Mouse (Mus musculus) cerebellum, adult 2 months (tissue): Measurements from ENCODE around the gene Tmem87a. TPM values are rescaled to one million over a fixed set of nuclear protein-coding genes. Genes with fewer than 3 reads are reported as not detected.

ENCODE experiments used
- DNase-seq, 2 experiments: peaks; one replicate each; pipeline ENCODE4 v3.0.0; 2021
- H3K27ac ChIP-seq: fragments of 200-500 bp; 2 replicates; pipeline ENCODE4 v1.5.1; 2012; ENCODE audit warnings: low read length, control low read depth, inconsistent platforms; ENCODE audit not compliant: insufficient read depth
- H3K27me3 ChIP-seq: fragments of 200-500 bp; 2 replicates; pipeline ENCODE4 v1.6.1; 2012; ENCODE audit warnings: inconsistent platforms, mild to moderate bottlenecking, low read length, moderate library complexity; ENCODE audit not compliant: control insufficient read depth, insufficient read depth
- H3K4me1 ChIP-seq: fragments of 200-500 bp; 2 replicates; pipeline ENCODE4 v1.6.1; 2011; ENCODE audit warnings: low read length; ENCODE audit not compliant: control insufficient read depth, insufficient read depth
- H3K4me3 ChIP-seq: fragments of 200-500 bp; replicated peaks from 2 replicates; pipeline ENCODE3; 2011; ENCODE audit warnings: mild to moderate bottlenecking, low read depth, low read length, control low read depth; ENCODE audit not compliant: insufficient read depth
- CTCF ChIP-seq: fragments of 200-500 bp; IDR thresholded peaks from 2 replicates; pipeline ENCODE4 v1.5.1; 2011; ENCODE audit warnings: low read depth, mild to moderate bottlenecking, control low read depth, low read length, moderate library complexity, borderline replicate concordance; ENCODE audit not compliant: insufficient read depth
- POLR2A ChIP-seq: fragments of 200-500 bp; IDR thresholded peaks from 2 replicates; pipeline ENCODE4 v1.6.1; 2011; ENCODE audit warnings: low read length, control low read depth, borderline replicate concordance; ENCODE audit not compliant: insufficient read depth
- WGBS: fragments of 180-500 bp; shearing (Covaris S2); methylation state at CpG from one replicate; pipeline ENCODE4 v1.1.7; 2018; 5-methylcytosine and 5-hydroxymethylcytosine counted together
- polyA plus RNA-seq: library from polyadenylated mRNA; depleted of rRNA; stranded (reverse); fragments of >200 nt; gene quantifications from 2 replicates; pipeline ENCODE4 v1.2.3, GENCODE M21; 2012

Tmem87a gene
- polyA plus RNA-seq, 1 experiment, result 24.4 TPM

DNA sequence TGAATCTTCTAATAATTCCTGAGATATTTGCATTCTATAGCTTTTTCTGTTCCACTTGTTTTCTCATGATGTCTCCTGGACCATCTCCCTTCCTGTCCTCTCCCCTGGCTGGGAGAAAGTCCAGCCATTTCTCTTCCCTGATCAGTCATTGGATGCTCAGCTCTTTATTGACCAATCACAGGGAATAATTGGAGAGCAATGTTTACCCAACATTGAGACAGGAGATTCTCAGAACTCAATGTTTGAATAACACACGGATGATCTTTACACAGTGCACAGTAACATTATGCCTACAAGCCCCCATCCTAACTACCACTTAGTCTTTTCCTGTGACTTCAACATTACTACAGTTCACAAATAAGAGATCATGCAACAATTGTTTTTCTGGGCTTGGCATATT lies 43.5 kb downstream of the Tmem87a start:
- Histone ChIP-seq H3K4me1 (no peaks in the 10 kb centered on the region), H3K27me3 (no peaks in the 10 kb centered on the region), H3K4me3 (no peak overlapping the region), H3K27ac (no peak overlapping the region)
- DNase-seq, result no peak
- 87% methylated on average over 1 of the region's 1 CpGs for WGBS
- TF ChIP-seq POLR2A (no peak), CTCF (no peak)

DNA sequence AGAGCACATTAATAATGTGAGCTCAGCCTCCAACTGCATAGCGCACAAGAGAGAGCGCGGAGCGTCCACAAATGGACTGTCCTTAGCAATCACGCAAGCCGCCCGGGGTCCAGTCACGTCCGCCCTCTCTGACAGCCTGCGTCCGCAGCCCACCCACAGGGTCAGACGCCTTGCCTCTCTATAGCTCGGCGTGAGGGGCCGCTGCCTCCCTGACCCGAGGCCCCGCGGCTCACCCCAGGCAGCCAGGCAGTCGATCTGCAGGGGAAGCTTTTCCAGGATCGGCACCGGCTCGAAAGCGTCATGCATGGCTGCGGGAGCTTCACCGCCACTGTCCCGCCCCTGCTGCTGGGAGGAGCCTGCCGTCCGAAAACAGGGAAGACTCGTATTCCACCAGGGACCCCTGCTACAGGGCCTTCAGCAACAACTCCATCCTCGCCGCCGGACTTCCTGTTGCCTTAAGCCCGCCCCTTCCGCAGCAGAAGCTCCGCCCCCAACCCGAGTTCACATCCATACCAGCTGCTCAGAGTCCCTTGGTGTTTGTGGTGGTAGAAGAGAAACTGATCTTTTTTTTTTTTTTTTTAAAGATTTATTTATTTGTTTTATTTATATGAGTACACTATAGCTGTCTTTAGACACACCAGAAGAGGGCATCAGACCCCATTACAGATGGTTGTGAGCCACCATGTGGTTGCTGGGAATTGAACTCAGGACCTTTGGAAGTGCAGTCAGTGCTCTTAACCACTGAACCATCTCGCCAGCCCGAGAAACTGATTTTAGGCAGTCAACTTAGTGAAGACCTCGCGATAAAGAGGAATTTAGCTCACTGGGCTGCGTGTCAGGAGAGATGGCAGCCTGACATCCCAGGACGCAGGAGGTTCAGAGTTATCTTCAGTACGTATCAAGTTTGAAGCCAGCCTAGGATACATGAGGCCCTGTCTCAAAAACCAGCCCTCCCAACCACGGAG lies 50.9 kb downstream of the Tmem87a start, which contains the start of gene Vps39:
TSS of gene Vps39 (minus strand) at position 456 of the 965 bp plus-strand sequence.
- Histone ChIP-seq H3K4me1 (peaks cover 8% of the 10 kb centered on the region), H3K27ac (peak within 1 kb of the TSS; percentile 42), H3K27me3 (no peaks in the 10 kb centered on the region), H3K4me3 (peak within 1 kb of the TSS; percentile 100)
- 12% methylated on average over 44 of the region's 44 CpGs for WGBS
- TF ChIP-seq POLR2A (peak; percentile 85), CTCF (no peak)
- peak; percentile 85 to 86 for DNase-seq

DNA sequence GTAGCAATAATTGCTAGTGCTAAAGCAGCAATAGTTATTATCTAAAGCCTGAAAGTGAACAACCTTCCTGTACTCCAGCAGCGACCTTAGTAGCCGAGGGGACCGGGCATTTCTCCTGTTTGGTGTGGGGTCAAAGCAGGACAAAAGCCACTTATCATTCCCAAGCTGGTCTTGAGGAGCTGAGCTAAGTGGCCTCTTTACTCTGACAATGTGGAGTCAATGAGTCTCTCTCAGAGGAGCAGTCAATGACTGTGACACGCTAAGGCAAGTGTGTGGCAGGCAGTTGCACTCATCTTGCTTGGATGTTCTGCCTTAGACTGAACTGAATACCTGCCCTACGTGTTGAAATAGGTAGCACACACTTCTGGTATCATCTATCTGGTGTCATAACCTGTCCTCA lies 52.6 kb downstream of the Tmem87a start:
- WGBS, result 78% methylated on average over 5 of the region's 5 CpGs
- H3K27ac ChIP-seq, result no peak overlapping the region
- TF ChIP-seq CTCF, result no peak
- TF ChIP-seq POLR2A, result no peak
- peaks cover 8% of the 10 kb centered on the region for H3K4me1 ChIP-seq
- H3K4me3 ChIP-seq, result no peak overlapping the region
- no peaks in the 10 kb centered on the region for H3K27me3 ChIP-seq
- DNase-seq, result no peak

DNA sequence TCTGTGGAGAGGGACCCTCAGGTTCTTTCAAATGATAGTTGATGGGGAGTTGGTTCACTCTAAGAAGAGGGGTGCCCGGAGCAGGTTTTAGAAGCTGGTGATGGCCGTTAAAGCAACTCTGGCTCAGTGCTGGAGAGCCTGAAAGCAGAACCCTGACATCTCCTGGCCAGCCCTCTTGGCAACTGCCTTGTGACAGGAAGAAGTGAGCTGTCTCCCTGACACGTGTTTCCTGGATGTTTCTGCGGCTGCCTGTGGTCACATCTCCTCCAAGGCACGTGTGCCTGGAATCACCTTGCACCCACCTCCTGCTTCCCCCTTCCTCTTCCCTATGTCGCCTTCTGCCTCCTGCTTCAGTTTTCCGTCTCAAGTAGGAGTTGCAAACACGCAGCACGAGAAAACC lies 55.8 kb downstream of the Tmem87a start:
- Histone ChIP-seq H3K4me1 (peaks cover 8% of the 10 kb centered on the region), H3K27ac (no peak overlapping the region), H3K27me3 (no peaks in the 10 kb centered on the region), H3K4me3 (no peak overlapping the region)
- 71% methylated on average over 9 of the region's 9 CpGs for WGBS
- TF ChIP-seq CTCF (no peak), POLR2A (no peak)
- DNase-seq, result no peak

DNA sequence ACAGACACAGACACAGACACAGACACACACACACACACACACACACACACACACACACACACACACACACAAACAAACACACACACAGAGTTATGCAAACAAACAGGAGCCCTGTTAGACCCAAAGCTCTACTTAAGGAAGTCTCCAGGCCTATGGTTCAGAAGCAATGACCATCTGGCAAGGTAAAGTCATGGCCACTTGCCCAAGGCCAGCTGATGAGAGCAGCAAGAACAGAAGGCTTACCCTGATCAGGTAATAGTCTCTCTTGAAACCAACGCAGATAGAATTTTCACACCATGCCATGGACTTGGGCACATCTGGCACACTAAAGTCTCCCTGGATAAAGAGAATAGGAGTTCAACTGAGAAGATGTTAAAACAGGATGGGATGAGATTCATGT lies 62.2 kb downstream of the Tmem87a start:
- TF ChIP-seq POLR2A, result no peak
- TF ChIP-seq CTCF, result no peak
- no peaks in the 10 kb centered on the region for H3K27me3 ChIP-seq
- H3K27ac ChIP-seq, result no peak overlapping the region
- peak; percentile 60 to 68 for DNase-seq
- peaks cover 4% of the 10 kb centered on the region; the same call in 1 of the 2 replicates for H3K4me1 ChIP-seq
- H3K4me3 ChIP-seq, result no peak overlapping the region
- WGBS, result 5% methylated on average over 1 of the region's 1 CpGs

DNA sequence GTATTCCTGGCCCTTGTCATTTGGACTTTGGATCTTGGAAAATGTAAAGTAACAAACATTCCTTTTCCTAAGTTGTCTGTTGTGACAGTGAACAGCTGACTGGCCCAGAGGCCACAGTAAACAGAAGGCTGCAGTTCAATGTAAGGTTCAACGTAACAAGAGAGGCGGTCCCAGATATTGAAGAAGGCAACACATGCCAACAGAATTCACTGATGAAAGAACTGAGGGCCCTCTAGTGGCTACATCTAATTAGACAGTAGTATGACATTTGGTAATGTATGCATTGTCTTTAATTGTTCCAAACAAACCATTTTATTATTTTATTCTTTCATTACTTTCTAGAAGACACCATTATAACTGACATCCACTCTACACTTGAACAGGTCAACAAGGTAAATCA lies 66.0 kb downstream of the Tmem87a start:
- Histone ChIP-seq H3K27ac (no peak overlapping the region), H3K27me3 (no peaks in the 10 kb centered on the region), H3K4me1 (peaks cover 4% of the 10 kb centered on the region; the same call in 1 of the 2 replicates), H3K4me3 (no peak overlapping the region)
- WGBS, result 39% methylated on average over 2 of the region's 2 CpGs
- TF ChIP-seq POLR2A (no peak), CTCF (no peak)
- DNase-seq, result no peak

DNA sequence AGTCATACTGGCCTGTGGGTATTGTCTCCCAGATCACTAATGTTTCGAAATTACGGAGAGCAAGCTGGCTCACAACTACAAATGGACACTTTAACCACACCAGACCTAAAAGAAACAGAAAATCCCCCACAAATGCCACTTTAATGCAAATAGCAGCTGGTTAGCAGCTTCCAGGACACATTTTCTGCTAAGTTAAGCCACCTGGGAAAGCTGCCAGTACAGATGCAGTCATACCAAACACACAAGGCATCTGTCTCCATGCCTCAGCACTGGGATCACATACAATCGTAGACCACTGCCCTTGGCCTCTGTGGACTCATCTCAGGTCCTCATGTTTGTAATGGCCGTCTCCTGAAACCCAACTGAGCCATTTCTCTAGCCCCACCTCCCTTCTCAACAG lies 72.3 kb downstream of the Tmem87a start:
- no peak overlapping the region for H3K27ac ChIP-seq
- no peak for DNase-seq
- no peaks in the 10 kb centered on the region for H3K27me3 ChIP-seq
- no peaks in the 10 kb centered on the region for H3K4me1 ChIP-seq
- WGBS, result 78% methylated on average over 4 of the region's 4 CpGs
- TF ChIP-seq POLR2A, result no peak
- no peak for TF ChIP-seq CTCF
- H3K4me3 ChIP-seq, result no peak overlapping the region

DNA sequence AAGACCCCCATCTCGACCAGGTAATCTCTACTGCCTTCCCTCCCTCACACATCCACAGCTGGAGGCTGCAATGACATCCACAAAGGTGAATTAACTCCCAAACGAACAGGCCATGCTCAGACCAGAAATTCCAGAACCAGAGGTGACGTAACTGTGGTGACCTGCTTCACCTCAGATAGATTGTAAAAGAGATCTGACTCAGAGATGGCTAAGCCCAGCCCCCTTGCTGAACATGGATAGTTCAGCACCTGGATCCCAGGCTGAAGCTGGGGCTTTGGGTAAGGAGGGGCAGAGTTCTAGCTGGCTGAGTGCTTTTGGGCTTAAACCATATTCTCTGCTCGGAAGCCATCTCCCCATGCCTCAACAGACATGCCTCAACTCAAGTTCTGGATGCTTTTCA lies 88.8 kb downstream of the Tmem87a start:
- TF ChIP-seq CTCF (no peak), POLR2A (no peak)
- Histone ChIP-seq H3K4me3 (no peak overlapping the region), H3K4me1 (no peaks in the 10 kb centered on the region), H3K27me3 (no peaks in the 10 kb centered on the region), H3K27ac (no peak overlapping the region)
- DNase-seq, result no peak
- WGBS, result 81% methylated on average over 4 of the region's 4 CpGs
